Mouse (Mus musculus) myocyte (in vitro differentiated cells): ENCODE measurements around the gene Gm8180. TPM values are rescaled to one million over a fixed set of nuclear protein-coding genes. Genes with fewer than 3 reads are reported as not detected.
"Not testable (repeated sequence)": the region's sequence is repeated elsewhere in the genome, so short reads cannot be mapped to it uniquely, and the experiment has no call there.

ENCODE experiments used
- H3K27me3 ChIP-seq: one replicate; pipeline ENCODE4 v1.6.1; 2011; ENCODE audit not compliant: control insufficient read depth, insufficient read depth, insufficient read length
- H3K36me3 ChIP-seq: one replicate; pipeline ENCODE4 v1.6.1; 2011; ENCODE audit not compliant: control insufficient read depth, insufficient read depth
- H3K4me2 ChIP-seq: one replicate; pipeline ENCODE4 v1.6.1; 2011; ENCODE audit warnings: low read depth, control low read depth
- H3K4me3 ChIP-seq: one replicate; pipeline ENCODE4 v1.5.1; 2011; ENCODE audit warnings: mild to moderate bottlenecking, control low read depth, moderate library complexity
- H3K79me2 ChIP-seq: one replicate; pipeline ENCODE4 v1.6.1; 2011; ENCODE audit not compliant: control insufficient read depth, insufficient read depth
- H3ac ChIP-seq: one replicate; pipeline ENCODE4 v1.6.1; 2011; ENCODE audit not compliant: control insufficient read depth, insufficient read length
- polyA plus RNA-seq: library from polyadenylated mRNA; unstranded; fragments of >200 nt; fragmentation: generic; extraction: Trizol; gene quantifications from one replicate; pipeline ENCODE4 v1.2.1, GENCODE M21; 2012; ENCODE audit warnings: missing spikeins

Gm8180 gene
- polyA plus RNA-seq, 1 experiment = not detected

DNA sequence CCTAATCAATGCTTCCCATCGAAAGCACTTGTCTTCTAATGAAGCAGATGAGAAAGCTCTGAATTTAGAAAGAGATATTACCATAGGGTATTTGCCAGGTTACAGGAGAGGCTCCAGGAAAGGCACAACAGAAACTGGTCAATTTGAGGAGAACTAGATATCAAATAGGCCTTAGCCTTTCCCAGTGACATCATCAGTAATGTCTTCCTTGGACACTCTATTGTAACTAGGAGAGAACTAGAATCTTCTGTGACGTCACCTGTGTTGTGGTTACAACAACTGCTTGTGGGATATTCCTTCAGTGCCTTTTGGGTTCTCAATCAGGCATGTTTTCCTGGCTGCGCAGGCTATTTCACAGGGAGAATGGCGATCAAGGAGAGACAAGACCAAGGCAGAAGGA, 37.0 kb downstream of the Gm8180 start, which contains the start of gene Gm6526:
Gm6526 (plus strand) TSS at position 301 of the 400 bp plus-strand sequence.
- not testable (repeated sequence) for H3K79me2 ChIP-seq, H3K4me2 ChIP-seq, H3K4me3 ChIP-seq, H3K36me3 ChIP-seq, H3ac ChIP-seq, H3K27me3 ChIP-seq

Other genes starting within 250 kb of the Gm8180 start
- gene Gm5799, start 241.2 kb downstream of the Gm8180 start, polyA plus RNA-seq = 0.06 TPM
- not detected for gene Gm17654, start 205.6 kb downstream of the Gm8180 start, polyA plus RNA-seq
- not detected for gene Gm10375, start 176.7 kb downstream of the Gm8180 start, polyA plus RNA-seq
- not detected for gene Gm8165, start 107.5 kb downstream of the Gm8180 start, polyA plus RNA-seq
- gene Gm7324, start 86.9 kb downstream of the Gm8180 start, polyA plus RNA-seq = 0.40 TPM
- not detected for gene Gm16506, start 57.3 kb downstream of the Gm8180 start, polyA plus RNA-seq
- gene Gm6526, start 36.9 kb downstream of the Gm8180 start, polyA plus RNA-seq = not detected
- gene Ear1, start 90.8 kb upstream of the Gm8180 start, polyA plus RNA-seq = not detected
- not detected for gene Ear10, start 138.8 kb upstream of the Gm8180 start, polyA plus RNA-seq
- gene Gm8113, start 140.6 kb upstream of the Gm8180 start, polyA plus RNA-seq = 0.30 TPM
- gene Ang5, start 172.3 kb upstream of the Gm8180 start, polyA plus RNA-seq = not detected
- not detected for gene Ang6, start 217.5 kb upstream of the Gm8180 start, polyA plus RNA-seq